Mouse (Mus musculus) bone marrow macrophage, adult 2 months (primary cell): ENCODE data around the gene Ptger4. TPM values are rescaled to one million over a fixed set of nuclear protein-coding genes. Genes with fewer than 3 reads are reported as not detected.

ENCODE experiments used
- H3K27ac ChIP-seq: 2 replicates; pipeline ENCODE4 v1.5.1; 2012; ENCODE audit warnings: low read depth, low read length; ENCODE audit not compliant: insufficient read depth
- H3K4me1 ChIP-seq: 2 replicates; pipeline ENCODE4 v1.6.1; 2012; ENCODE audit warnings: low read length; ENCODE audit not compliant: control insufficient read depth, insufficient read depth
- H3K4me3 ChIP-seq: 2 replicates; pipeline ENCODE4 v1.5.1; 2012; ENCODE audit warnings: mild to moderate bottlenecking, low read length, moderate library complexity; ENCODE audit not compliant: insufficient read depth
- CTCF ChIP-seq: IDR thresholded peaks from 2 replicates; pipeline ENCODE4 v1.5.1; 2012; ENCODE audit warnings: low read depth, mild to moderate bottlenecking, low read length, moderate library complexity
- POLR2A ChIP-seq: IDR thresholded peaks from 2 replicates; pipeline ENCODE4 v1.6.1; 2012; ENCODE audit warnings: mild to moderate bottlenecking, low read depth, low read length, borderline replicate concordance
- polyA plus RNA-seq: library from polyadenylated mRNA; stranded (reverse); fragments of >200 nt; gene quantifications from 2 replicates; pipeline ENCODE4 v1.2.4, GENCODE M21; 2012; ENCODE audit not compliant: missing spikeins, insufficient read depth, insufficient read length

Ptger4 gene
- polyA plus RNA-seq, 1 experiment = 32.5 TPM

- Histone ChIP-seq H3K4me3 (no peak overlapping the region), H3K4me1 (peaks cover 9% of the 10 kb centered on the region; the same call in 1 of the 2 replicates), H3K27ac (no peak overlapping the region)
- no peak for TF ChIP-seq POLR2A
- no peak for TF ChIP-seq CTCF
These were observed 47.9 kb downstream of the Ptger4 start for GRCm38 (mm10) chr15:5195987-5196514.

DNA sequence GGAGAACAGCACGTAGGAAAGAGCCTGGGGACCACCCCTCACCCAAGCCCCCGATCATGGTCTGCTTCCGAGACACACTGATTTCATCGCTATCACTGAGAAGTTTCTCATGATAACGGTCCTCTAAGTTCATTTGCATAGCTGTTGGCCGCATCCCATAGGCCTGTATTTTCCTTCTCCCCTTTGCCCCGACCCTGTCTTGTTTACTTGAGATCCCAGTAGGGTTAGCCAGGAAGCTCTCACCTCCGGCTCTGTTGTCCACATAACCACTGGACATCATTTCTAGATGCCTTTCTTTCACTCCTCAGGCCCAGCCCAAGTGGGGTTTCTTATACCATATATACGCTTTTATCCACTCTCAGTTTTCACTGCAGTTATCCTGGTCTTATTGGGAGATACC, 49.1 kb downstream of the Ptger4 start:
- Histone ChIP-seq H3K27ac (no peak overlapping the region), H3K4me1 (peaks cover 9% of the 10 kb centered on the region; the same call in 1 of the 2 replicates), H3K4me3 (no peak overlapping the region)
- TF ChIP-seq CTCF = no peak
- no peak for TF ChIP-seq POLR2A

- H3K27ac ChIP-seq = no peak overlapping the region
- no peak for TF ChIP-seq CTCF
- H3K4me1 ChIP-seq = peaks cover 13% of the 10 kb centered on the region
- no peak overlapping the region for H3K4me3 ChIP-seq
These were observed 49.5 kb downstream of the Ptger4 start for GRCm38 (mm10) chr15:5194446-5194845.

DNA sequence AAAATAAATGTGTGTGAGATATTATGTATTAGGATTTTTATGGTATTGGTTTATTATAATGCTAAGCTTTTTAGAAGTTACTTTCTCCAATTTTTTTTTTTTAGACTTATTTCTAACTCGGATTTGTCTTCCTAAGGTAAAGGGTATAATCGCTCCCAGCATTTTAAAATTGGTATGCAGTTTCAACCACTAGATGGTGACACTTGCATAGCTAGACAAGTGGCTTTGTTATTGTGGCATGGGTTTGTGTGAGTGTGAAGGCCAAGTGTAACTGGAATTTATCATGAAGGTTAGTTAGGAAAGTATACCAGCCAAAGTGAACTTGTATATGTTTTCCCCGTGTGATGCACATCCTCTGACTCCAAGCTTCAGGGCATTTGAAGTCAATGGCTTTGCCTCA, 50.2 kb downstream of the Ptger4 start:
- H3K4me1 ChIP-seq = peaks cover 18% of the 10 kb centered on the region
- TF ChIP-seq CTCF (no peak), POLR2A (no peak)
- no peak overlapping the region for H3K4me3 ChIP-seq
- no peak overlapping the region for H3K27ac ChIP-seq

DNA sequence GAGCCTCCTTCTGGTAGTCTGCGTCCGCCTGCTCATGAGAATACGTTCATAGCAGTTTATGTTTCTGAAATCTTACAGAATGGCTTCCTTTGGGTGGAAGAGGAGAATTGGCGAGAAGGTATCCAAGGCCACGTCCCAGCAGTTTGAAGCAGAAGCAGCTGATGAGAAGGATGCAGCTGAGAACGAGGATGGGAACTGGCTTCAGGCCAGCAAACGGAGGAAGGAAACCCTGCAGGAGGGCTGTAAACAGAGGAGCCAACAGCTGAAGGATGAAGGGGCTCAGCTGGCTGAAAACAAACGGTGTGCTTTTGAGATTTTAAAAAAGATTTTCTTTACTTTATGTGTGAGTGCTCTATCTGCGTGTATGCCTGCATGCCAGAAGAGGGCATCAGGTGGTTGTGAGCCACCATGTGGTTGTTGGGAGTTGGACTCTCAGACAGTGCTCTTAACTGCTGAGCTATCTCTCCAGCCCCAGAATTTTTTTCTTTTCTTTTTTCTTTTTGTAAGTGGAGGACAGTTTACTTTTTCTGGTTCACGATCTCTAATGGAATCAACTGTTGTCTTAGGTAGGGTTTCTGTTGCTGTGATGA, 54.4 kb downstream of the Ptger4 start:
- peaks cover 24% of the 10 kb centered on the region for H3K4me1 ChIP-seq
- H3K4me3 ChIP-seq = no peak overlapping the region
- no peak for TF ChIP-seq CTCF
- TF ChIP-seq POLR2A = no peak
- no peak overlapping the region for H3K27ac ChIP-seq

DNA sequence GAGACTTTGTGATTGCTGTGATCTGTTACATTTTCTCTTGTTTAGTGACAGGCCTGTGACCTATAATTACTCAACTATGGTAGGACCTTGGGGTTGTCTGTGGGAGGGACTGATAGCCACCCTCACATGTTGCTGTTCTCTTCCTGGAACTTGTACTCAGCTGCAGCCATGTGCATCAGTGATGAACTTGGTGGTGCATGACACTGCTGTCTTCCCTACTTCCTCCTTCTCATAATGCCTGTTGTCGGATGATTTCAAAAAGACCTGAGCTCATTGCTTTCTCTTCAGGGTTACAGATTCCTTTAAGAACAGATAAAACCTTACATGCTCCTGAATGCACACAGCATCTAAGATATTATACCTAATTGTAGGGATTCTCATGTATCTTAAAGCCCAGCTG, 56.0 kb downstream of the Ptger4 start:
- peaks cover 19% of the 10 kb centered on the region for H3K4me1 ChIP-seq
- no peak for TF ChIP-seq POLR2A
- TF ChIP-seq CTCF = no peak
- H3K4me3 ChIP-seq = no peak overlapping the region
- peak overlapping the region; percentile 59 for H3K27ac ChIP-seq

- peaks cover 19% of the 10 kb centered on the region for H3K4me1 ChIP-seq
- TF ChIP-seq CTCF = no peak
- TF ChIP-seq POLR2A = no peak
- peak overlapping the region; percentile 35; the same call in 1 of the 2 replicates for H3K27ac ChIP-seq
- peak overlapping the region; percentile 16 for H3K4me3 ChIP-seq
These were observed 56.9 kb downstream of the Ptger4 start for GRCm38 (mm10) chr15:5187116-5187515.

DNA sequence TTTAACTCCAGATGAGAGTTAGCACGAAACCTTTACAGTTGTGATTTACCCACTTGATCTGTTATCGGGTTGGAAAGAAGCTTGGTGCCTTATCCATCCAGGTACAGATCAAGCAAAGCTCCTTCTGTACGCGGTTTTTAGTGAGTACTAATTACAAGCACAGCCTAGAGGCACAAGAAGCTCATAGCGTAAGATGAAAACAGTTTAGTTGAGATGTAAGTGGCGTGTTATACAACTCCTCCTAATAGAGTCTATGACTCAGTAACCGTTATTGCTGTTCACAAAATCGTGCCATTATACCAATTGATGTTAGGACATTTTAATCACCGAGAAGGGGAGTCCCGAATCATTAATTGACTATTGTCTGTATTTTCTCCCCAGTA, 57.7 kb downstream of the Ptger4 start:
- TF ChIP-seq CTCF (no peak), POLR2A (no peak)
- H3K4me3 ChIP-seq = peak overlapping the region; percentile 99
- H3K27ac ChIP-seq = peak overlapping the region; percentile 95
- peaks cover 19% of the 10 kb centered on the region for H3K4me1 ChIP-seq

- Histone ChIP-seq H3K27ac (peak within 1 kb of the TSS; percentile 95), H3K4me3 (peak within 1 kb of the TSS; percentile 99), H3K4me1 (peaks cover 19% of the 10 kb centered on the region)
- TF ChIP-seq POLR2A = no peak
- TF ChIP-seq CTCF = no peak
These were observed 58.4 kb downstream of the Ptger4 start, which contains the start of gene Ttc33 for GRCm38 (mm10) chr15:5185366-5186292. Gene Ttc33 (plus strand): TSS chr15:5185525.
